Mouse (Mus musculus) gastrocnemius, postnatal 10 days (tissue): ENCODE results near the gene Prl3b1. TPM values are rescaled to one million over a fixed set of nuclear protein-coding genes. Genes with fewer than 3 reads are reported as not detected.

ENCODE experiments used
- DNase-seq: peaks from one replicate; pipeline ENCODE4 v3.0.0; 2021; ENCODE audit warnings: mixed read lengths
- long read RNA-seq, 2 experiments: library from polyadenylated mRNA; stranded (forward); transcript quantifications; one replicate each; pipeline ENCODE4 v2.0.0; 2021
- total RNA-seq, 2 experiments: library from RNA; stranded (reverse); gene quantifications; 2 replicates each; pipeline ENCODE4 v1.2.3; 2021

The Prl3b1 gene
- total RNA-seq: not detected
- long read RNA-seq, experiment 1: 0 reads
- long read RNA-seq, experiment 2: 0 reads

- no peak for DNase-seq
Measured at GRCm38 (mm10) chr13:27241547-27241946, at the start of gene Prl3b1. TSS of gene Prl3b1 (plus strand) at chr13:27241847.

- DNase-seq: no peak
Measured at GRCm38 (mm10) chr13:27196359-27196758, 45.3 kb upstream of the Prl3b1 start, which contains the start of gene Prl3c1. TSS of gene Prl3c1 (plus strand) at chr13:27196659.

DNA sequence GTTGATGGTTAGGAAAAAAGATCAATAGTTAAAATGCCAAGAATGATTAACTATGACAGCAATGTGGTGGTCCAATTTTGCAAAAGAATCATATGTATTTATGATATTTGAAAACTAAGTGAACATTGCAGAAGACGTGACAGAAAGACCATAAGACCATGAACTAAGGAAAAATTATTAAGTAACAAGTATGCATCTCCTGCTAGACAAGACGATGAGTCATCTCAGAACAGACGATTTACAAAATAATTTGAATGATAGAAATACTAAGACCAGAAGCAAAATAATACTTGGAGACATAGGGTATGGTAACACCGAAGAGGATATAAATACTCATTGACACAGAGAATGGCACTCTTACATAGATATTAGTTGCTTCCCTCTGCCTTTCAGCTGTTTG lies 17.5 kb downstream of the Prl3b1 start, which contains the start of gene Prl3a1:
Prl3a1 (plus strand) TSS at position 301 of the 400 bp plus-strand sequence.
- DNase-seq: no peak

Other genes starting within 250 kb of the Prl3b1 start
- gene Prl, start 184.3 kb upstream of the Prl3b1 start, total RNA-seq: not detected
- not detected for gene Prl3d1, start 147.7 kb upstream of the Prl3b1 start, total RNA-seq
- gene Prl3d2, start 120.1 kb upstream of the Prl3b1 start, total RNA-seq: not detected
- not detected for gene Prl3d3, start 85.1 kb upstream of the Prl3b1 start, total RNA-seq
- not detected for gene Prl3c1, start 45.2 kb upstream of the Prl3b1 start, total RNA-seq
- not detected for gene Prl3a1, start 17.6 kb downstream of the Prl3b1 start, total RNA-seq
- not detected for gene Prl6a1, start 70.8 kb downstream of the Prl3b1 start, total RNA-seq
- not detected for gene Prl8a2, start 103.8 kb downstream of the Prl3b1 start, total RNA-seq
- not detected for gene Prl2b1, start 149.0 kb downstream of the Prl3b1 start, total RNA-seq
- gene Prl8a6, start 196.8 kb downstream of the Prl3b1 start, total RNA-seq: not detected